Mouse (Mus musculus) heart, postnatal 25 days (tissue): ENCODE data around the gene Wbp1. TPM values are rescaled to one million over a fixed set of nuclear protein-coding genes. Genes with fewer than 3 reads are reported as not detected.
A peak's percentile ranks its signal among the peaks of the same experiment; 100 is the strongest.
"Not testable (repeated sequence)": the region's sequence is repeated elsewhere in the genome, so short reads cannot be mapped to it uniquely, and the experiment has no call there.

Experiments
- DNase-seq: peaks from one replicate; pipeline ENCODE4 v3.0.0; 2022; ENCODE audit warnings: low spot score
- intact Hi-C: fragments of 180-260 bp; cut with DNase I; formaldehyde crosslinking; loops from one replicate; pipeline ENCODE4 v1.15.1; 2025
- total RNA-seq, 2 experiments: library from RNA; stranded (reverse); gene quantifications; 2 replicates each; pipeline ENCODE4 v1.2.3; 2021

Gene Wbp1
- total RNA-seq = 10 to 100 TPM; 72.5 to 74.0 TPM

- DNase-seq = peak; percentile 97
- intact Hi-C loops = no loop called here
Measured at GRCm38 (mm10) chr6:83120930-83121862, at the start of gene Wbp1. TSS of gene Wbp1 (minus strand) at chr6:83121559.

- intact Hi-C loops = no loop called here
- DNase-seq = no peak
Measured at GRCm38 (mm10) chr6:83171063-83171462, 49.7 kb upstream of the Wbp1 start.

GRCm38 (mm10) chr6:83169872-83170271 lies 48.5 kb upstream of the Wbp1 start:
- no peak for DNase-seq
- intact Hi-C loops = no loop called here

- intact Hi-C loops = no loop called here
- no peak for DNase-seq
Measured at GRCm38 (mm10) chr6:83166243-83166630, 44.9 kb upstream of the Wbp1 start.

- peak; percentile 88 for DNase-seq
- intact Hi-C loops = no loop called here
Measured at GRCm38 (mm10) chr6:83165607-83166242, 44.4 kb upstream of the Wbp1 start, which contains the start of gene Dctn1. TSS of gene Dctn1 (plus strand) at chr6:83165920.

- intact Hi-C loops = no loop called here
- DNase-seq = no peak
Measured at GRCm38 (mm10) chr6:83165026-83165606, 43.8 kb upstream of the Wbp1 start.

- intact Hi-C loops = loop anchor here (5.0 kb wide), 1 partner anchor 105 kb away; no protein-coding TSS in a partner anchor
- no peak for DNase-seq
Measured at GRCm38 (mm10) chr6:83162701-83163100, 41.3 kb upstream of the Wbp1 start.

GRCm38 (mm10) chr6:83161921-83162641 lies 40.7 kb upstream of the Wbp1 start:
- no peak for DNase-seq
- intact Hi-C loops = loop anchor here (5.0 kb wide), 1 partner anchor 105 kb away; no protein-coding TSS in a partner anchor

GRCm38 (mm10) chr6:83161442-83161841 lies 40.1 kb upstream of the Wbp1 start:
- no peak for DNase-seq
- intact Hi-C loops = loop anchor here (5.0 kb wide), 1 partner anchor 106 kb away; no protein-coding TSS in a partner anchor

- intact Hi-C loops = loop anchor here (2.0 kb wide), 2 partner anchors 45 to 163 kb away; partner anchors contain the start of gene Mogs
- not testable (repeated sequence) for DNase-seq
Measured at GRCm38 (mm10) chr6:83159456-83159855, 38.1 kb upstream of the Wbp1 start.

GRCm38 (mm10) chr6:83156259-83156684 lies 34.9 kb upstream of the Wbp1 start, which contains the start of the genes Wdr54 and 1700003E16Rik:
TSS of gene Wdr54 (minus strand) at chr6:83156397.
TSS of gene 1700003E16Rik (plus strand) at chr6:83156404.
- intact Hi-C loops = no loop called here
- DNase-seq = no peak

- DNase-seq = no peak
Measured at GRCm38 (mm10) chr6:83155552-83156238, 34.3 kb upstream of the Wbp1 start.

GRCm38 (mm10) chr6:83153485-83153884 lies 32.1 kb upstream of the Wbp1 start:
- no peak for DNase-seq
- intact Hi-C loops = no loop called here

More at GRCm38 (mm10) chr6:83155552-83156238, 34.3 kb upstream of the Wbp1 start:
- intact Hi-C loops = no loop called here

GRCm38 (mm10) chr6:83153038-83153437 lies 31.7 kb upstream of the Wbp1 start:
- intact Hi-C loops = no loop called here
- DNase-seq = no peak

- DNase-seq = no peak
- intact Hi-C loops = no loop called here
Measured at GRCm38 (mm10) chr6:83151721-83152120, 30.4 kb upstream of the Wbp1 start.

GRCm38 (mm10) chr6:83147280-83147679 lies 25.9 kb upstream of the Wbp1 start:
- intact Hi-C loops = no loop called here
- DNase-seq = no peak

- intact Hi-C loops = no loop called here
- DNase-seq = no peak
Measured at GRCm38 (mm10) chr6:83145805-83146204, 24.4 kb upstream of the Wbp1 start.

- no peak for DNase-seq
- intact Hi-C loops = no loop called here
Measured at GRCm38 (mm10) chr6:83145209-83145608, 23.9 kb upstream of the Wbp1 start.

- intact Hi-C loops = no loop called here
- DNase-seq = no peak
Measured at GRCm38 (mm10) chr6:83142886-83143285, 21.5 kb upstream of the Wbp1 start.
